Mouse (Mus musculus) R1 (cell line): ENCODE results near the gene Pld5.

Experiments used
- DNase-seq: peaks from one replicate; pipeline ENCODE4 v3.0.0-alpha.2; 2018; ENCODE audit warnings: low read depth, low spot score

The Pld5 gene

DNA sequence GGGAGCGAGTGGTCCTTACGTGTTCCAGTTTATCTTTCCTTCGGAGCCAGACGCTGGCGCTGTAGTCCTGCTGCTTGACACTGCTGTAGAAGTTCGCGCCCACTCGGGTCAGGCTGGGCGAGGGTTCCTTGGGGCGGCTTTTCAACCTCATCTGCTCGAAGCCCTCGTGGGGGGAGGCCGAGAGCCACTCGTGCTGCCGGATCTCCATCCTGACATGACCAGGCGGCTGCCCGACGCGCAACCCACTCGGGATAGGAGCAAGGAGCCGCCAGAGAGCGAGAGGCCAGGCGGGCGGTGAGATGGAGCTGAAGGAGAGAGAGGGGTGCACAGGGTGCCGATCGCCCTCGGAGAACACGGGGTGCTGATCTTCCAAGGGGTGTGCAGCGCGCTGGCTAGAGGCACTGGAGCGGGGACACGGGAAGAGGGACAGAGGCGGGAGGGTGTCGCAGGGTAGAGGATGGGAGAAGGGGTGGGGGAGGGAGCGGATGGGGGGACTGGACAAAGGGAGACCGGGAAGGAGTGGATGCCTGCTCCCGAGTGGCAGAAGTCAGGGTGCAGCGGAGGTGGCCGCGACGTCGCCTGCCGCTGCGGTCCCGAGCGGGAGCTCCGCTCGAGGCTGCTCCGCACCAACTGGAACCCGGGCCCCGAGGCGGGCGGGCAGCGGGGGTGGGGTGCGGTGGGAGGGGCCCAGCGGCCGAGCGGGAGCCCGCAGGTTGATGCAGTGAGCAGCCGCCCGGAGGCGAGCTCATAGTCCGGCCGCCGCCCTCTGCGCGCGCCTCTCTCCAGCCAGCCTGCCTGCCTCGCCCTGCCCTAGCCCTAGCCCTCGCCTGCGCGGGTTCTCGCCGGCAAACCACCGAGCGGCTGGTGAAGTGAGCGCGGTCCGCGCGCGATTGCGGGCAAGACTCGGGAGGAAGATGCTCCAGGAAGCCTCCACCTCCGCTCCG lies at the start of gene Pld5:
TSS of gene Pld5 (minus strand) at position 646 of the 944 bp plus-strand sequence.
- DNase-seq, result peak; percentile 52

DNA sequence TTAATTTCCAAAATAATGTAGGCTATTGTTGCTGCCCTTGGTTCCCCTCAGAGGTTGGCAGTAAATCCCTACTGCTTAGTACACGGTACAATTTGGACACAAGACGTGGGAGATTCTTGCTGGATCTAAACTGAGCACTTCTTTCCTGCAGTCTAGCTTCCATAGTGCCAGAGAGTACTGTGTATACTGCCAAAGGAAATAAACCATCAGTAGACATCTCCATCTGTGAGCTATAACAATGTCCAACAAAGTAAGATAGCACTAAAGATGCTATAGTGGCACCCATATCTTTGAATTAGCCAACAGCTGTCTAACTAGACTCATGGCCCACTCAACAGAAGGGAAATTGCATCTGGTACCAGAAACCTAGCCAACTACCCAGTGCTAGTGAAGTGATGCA lies 40.0 kb upstream of the Pld5 start:
- no peak for DNase-seq

DNA sequence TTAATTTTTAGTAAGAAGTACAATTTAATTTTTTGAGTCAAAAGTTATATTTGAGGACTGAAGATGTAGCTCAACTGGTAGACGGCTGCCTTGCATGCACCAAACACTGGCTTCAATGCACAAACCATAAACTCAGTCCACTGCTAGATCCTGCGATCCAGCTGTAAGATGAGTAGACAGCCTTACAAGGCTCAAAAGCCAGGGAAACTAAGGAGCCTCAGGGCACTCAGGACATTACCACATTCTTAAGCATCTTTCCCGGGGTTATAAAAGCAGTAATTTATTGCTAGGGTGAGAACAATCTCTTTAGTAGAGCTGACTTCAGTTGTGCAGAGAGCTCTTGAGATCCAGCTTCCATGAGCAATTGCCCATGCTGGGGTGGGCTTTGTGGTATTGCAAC lies 35.1 kb upstream of the Pld5 start:
- DNase-seq, result no peak

DNA sequence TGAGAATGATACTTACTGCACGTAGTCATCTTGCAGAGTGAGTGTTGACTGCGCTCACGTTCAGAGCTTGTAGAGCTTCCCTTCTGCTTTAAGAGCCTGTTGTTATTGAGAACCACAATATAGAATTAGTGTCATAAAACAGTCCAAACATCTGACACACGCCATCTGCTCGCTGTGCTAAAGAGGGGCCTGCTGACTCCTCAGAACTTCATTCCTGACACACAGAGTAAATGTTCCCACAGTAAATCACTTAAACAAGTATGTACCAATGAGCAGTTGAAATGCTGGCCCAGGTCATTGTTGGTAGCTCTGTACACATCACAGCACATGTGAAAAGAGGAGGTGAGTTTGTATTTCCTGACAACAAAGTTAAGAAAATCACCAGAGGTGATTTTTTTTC lies 14.3 kb upstream of the Pld5 start:
- DNase-seq, result no peak

DNA sequence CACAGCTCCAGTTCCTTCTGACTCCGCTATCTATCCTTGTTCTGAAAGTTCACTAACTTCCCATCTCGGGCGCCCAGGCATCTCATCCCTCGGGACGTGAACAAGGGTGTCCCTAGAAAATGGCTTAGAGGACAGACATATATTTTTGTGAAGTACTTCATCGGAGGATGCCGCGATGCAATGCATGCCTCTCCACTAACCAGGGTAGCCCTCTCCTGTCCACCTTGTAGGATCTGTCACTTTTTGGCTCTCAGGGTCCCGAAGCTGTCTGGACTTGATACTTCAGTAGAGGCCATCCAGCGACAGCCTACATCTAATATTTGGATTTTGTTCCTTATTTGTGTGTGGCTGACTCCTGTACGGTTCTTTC lies 484 bp upstream of the Pld5 start:
- no peak for DNase-seq

DNA sequence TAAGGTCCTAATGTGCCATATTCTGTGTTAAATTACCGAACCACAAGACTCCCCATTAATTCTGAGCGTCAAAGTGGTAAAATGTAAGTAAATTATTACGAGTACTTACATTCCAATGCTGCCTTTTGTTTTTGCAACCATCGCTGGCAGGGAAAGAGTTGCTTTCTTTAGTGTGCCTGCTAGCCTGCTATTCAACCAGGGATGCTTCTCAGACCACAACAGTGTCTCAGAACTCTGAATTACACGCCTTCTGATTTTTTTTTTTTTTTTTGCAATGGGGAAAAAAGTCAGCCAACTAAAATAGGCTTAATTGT lies 26.4 kb downstream of the Pld5 start:
- no peak for DNase-seq

DNA sequence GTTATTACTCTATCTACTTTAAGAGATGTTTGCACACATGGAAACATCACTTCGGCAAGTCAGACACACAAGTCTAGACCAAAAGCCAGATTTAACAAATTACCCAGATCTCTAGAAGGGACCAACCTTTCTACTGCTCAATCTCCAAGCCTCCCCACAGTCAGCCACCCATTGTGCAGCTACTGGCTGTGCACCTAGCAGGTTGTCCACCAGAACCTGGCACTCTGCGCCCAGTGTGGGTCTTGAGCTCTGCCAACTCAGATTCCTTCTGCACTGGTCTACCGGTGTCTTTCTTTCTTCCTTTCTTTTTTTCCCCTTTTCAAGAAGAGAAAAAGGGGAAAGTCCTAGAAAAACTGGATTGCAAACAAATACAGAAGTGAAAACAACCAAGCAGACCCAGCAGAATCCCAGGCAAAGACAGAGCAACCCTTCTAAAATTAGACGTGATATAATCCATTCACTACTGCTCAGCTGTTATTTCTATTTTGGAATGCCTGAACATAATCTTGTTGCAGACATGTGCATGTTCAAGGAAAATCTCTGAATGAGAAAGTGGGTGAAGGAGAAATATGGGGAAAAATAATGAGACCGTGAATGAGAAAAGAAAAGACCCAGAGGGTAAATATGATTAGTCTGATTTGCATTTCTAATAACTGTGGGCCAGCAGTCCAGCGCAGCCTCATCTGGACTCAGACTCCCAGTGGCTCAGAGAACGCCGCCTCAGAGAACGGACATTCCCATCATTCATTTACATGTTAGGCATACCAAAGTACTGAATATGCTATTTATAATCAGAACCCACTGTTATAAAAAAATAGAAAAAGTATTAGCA lies 27.0 kb downstream of the Pld5 start:
- no peak for DNase-seq

DNA sequence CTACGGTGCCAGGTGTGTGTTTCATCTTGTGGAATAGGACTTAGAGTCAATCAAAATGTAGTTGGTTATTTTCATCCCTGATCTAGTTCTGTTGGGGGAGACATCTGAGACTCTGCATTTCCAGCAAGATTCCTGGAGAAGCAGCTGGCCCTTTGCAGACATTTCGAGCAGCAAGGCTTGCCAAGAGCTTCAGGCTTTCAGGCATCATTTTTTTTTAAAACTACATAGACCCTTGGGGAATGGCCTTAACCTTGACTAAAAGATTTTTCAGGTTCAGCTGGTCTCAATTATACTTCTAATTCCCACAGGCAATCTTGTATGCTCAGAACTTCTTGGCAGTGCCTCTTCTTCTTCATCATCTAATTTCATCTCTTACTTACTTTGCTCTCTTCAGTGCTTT lies 35.9 kb downstream of the Pld5 start:
- DNase-seq, result no peak

DNA sequence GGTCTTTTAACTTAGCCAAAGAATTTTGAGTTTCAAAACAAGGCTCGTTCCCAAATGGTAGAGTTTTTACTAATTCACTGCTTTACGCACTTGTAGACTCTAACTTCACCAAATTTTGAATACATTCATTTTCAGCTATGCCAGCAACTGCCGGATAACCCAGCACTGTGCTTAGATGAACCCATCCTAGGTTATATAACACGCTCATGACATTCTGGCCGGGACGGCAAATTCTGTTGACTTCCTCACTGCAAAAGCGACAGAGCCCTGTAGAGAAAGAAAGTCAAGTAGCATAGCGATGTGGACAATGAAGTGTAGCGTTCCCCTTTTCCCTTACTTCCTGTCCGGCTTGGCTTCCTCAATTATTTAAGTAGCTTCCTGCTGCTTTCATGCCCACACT lies 51.3 kb downstream of the Pld5 start:
- DNase-seq, result no peak

DNA sequence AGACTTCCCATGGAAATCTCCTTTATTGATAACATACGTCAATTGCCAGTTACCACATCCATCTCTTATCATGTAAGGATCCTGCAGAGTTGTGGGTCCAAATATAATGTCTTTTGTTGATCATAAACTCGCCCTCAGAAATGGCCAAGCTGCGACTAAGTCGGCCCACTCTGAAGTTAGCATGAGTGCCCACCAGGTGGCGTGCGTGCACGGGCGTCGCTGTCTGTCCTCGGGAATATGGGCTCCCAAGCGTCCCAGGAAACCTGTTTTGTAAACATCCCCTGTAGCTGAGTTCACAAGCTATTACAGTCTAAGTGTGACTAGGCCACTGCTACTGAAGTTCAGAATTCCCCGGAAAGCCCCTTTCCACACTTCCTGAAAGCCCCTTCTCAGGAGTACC lies 51.9 kb downstream of the Pld5 start:
- peak; percentile 61 for DNase-seq

DNA sequence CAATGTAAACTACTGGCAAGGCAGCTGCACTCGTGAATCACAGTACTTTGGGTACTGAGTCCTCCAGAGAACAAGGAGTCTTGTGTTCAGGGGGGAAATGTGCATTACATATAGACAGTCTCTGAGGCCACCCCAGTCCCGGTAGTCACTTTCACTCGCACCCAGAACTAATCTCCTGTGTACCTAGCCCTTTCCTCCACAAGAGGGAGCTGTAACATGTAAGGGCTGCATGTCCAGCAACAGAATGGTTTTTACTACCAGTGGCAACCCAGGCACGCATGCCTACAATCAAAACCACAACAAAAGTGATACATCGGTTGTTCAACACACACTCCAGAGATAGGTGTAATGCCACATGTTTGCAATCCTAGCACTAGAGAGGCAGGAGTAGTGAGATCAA lies 56.9 kb downstream of the Pld5 start:
- DNase-seq, result peak; percentile 59

DNA sequence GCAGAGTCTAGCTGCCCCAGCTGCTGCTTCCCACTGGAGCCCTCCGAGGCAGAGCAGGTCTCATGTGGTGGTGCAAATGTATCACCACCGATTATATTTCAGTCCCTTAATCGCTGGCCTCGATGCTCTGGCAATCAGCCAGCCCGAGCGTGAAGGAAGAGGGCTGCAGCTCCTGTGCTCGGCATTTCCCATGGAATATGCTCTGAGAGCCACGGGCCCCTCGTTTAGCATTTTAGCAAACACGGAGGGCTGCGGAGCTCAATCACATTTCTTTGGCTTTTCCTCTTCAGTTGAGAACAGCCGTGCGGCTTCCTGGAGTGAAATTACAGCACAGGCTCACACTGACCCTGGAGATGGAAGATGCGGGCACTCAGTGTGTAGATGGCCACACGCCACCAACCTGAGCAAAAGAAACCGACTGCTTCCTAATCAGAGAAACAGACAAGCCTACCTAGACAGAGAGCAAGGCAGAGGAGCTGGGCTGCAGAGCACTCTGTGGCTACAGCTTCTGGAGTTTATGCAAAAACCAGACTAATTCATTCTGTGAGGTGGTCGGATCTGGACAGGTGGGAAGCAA lies 61.4 kb downstream of the Pld5 start:
- DNase-seq, result no peak

DNA sequence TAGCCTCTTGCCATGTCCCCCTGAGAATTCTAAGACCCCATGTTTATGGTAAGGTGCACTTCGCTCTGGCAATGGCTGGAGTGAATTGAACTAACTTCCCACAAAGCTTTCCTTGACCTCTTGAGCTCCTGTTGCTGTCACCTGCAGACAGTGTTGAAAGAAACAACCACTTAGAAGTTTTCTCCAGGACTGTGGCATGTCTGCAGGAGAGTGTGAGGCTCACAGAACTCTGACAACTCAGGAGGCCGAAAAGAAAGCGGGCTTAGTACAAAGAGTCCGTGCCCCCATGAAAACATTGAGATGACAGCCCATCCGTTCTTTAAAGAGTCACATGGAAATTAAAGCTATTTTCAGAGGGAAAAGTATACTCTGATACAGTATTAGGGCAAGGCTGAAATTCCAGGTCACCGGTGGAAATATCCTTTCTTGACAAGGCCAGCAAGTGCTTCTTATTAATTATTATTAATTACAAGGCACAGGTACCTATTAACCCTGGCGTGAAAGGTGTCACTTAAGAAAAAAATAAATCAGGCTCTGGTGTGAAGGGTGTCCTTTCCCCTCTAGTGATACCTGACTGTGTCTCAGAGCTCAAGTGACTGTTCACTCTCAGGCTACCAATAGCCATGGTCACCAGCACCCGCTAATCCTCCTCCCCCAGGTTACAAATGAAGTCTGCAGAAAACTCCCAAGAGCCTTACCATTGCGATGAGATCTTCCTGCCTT lies 62.0 kb downstream of the Pld5 start:
- DNase-seq, result no peak

DNA sequence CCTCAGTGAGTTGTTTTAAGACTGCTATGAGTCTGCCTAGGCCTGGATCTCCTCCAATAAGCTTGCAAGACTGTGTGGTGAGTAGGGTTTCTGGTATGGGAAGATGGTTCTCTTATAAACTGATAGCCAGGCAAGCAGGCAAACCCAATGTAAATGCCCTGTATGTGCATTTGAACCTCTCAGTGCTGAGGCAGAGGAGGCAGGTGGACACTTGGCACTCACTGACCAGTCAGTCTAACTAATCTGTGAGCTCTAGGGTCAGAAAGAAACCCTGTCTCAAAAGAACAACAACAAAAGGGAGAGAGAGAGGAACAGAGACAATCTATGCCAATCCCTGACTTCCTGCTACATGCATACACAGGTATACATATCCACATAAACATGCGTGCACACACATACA lies 64.3 kb downstream of the Pld5 start:
- DNase-seq, result no peak

DNA sequence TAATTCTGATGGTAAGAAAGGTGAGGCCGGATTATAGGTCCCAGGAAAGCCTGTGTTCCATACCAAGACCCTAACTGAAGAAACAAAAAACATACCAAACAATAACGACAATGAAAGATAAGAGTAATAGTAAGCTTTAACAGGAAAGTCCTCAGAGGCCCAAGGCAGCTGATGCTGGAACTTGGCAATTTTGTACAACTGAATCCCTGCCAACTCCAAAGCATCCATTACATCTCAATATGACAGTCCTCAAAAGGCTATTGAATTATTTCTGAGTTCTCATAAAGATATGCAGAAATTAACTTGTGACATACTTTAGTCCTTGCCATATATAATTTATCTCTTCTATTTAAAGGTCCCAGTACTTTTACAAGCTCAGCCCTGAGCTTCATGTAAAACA lies 67.1 kb downstream of the Pld5 start:
- DNase-seq, result no peak

DNA sequence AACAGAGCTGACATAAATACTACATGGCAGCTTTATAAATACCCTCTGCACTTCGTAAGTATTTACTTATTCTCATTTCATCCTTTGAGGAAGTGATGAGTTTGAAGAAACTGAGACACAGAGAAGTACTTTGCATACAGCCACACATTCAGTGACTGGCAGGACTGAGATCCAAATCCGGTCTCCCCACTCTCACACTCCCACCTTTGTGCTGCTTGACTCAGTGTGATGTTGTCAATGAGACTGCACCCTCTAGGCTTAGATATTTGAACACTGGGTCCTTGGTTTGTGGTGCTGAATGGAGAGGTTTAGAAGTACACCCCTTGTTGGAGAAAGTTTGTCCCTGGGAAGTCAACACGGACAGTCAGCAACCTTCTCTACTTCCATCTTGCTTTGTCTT lies 72.8 kb downstream of the Pld5 start:
- DNase-seq, result no peak

DNA sequence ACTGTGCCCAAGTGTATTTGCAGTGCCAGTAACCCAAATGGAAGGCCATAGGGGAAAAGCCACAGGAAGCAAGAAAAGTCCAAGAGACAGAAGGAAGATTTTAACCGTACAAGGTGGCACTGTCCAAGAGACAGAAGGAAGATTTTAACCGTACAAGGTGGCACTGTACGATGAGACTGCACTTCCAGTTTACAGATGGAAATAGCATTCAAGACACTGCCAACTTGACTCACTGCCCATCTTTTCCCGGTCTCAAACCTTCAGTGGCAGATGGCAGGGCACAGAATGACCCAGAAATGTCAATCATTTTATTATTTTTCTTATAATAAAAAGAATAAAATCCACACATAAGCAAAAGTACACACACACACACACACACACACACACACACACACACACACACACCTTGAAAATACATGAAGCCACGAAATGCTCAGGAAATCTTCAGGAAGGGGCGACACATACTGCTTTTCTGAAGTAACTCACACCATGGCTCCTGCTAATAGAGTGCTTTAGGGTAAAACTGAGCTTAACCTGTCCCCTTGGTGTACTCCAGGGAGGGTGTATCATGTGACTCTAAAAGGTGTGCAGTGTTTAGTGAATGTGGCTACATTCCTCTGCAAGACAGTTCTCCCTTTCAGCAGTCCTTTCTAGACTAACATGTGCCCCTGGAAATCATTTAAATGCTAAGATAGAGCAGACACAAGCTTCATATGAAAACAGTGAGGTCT lies 77.9 kb downstream of the Pld5 start:
- DNase-seq, result no peak

DNA sequence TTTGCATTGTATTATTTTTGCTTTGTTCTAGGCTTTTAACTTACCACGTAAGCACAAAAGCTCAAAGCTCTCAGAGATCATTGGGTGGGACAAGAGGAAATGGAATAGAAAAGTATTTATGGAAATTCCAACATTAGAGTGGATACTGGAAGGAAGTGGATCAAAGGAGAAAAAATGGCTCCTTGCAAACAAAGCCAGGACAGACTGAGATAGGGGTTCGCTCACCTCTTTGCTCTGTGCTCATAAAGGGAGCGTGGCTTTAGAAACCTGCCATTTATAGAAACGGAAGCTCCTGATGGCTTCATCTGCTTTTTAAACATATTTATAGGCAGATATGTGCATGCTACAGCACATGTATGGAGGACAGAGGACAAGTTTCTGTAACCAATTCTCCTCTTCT lies 78.8 kb downstream of the Pld5 start:
- DNase-seq, result peak; percentile 57

DNA sequence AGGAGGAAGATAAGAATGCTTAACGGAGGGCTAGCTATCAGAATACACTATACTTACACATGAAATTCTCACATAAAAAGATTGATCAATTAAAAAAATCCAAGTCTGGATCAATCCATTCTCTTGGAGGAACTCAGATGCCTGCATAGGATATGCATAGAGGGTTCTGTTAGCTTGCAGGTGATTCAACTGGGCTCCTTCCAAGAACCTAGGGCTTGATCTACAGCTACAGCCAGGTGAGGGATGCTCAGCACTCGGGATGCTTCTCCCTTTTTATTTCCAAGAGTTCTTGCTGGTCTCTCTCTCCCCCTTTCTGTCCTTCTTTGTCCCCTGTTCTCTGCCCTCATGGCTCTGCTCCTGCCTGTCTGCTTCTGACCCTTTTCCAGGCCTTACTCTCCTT lies 80.4 kb downstream of the Pld5 start:
- DNase-seq, result no peak

DNA sequence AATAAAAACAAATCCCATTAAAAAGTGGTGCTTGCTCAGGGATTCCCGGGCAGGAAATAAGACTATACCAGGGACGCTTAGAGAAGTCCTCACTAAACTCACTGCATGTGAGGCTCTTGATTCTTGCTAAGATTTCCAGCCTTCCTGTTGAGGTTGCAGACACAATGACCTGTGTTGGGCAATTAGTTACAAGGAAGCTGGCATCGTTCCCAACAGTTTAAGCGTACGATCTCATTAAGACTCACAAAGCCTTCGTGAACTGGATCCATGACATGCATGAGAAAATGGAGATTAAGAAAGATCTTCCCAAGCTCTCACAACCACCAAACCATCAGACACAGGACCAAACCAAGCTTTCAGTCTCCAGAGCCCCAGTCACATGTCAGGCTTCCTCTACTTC lies 91.1 kb downstream of the Pld5 start:
- DNase-seq, result no peak

DNA sequence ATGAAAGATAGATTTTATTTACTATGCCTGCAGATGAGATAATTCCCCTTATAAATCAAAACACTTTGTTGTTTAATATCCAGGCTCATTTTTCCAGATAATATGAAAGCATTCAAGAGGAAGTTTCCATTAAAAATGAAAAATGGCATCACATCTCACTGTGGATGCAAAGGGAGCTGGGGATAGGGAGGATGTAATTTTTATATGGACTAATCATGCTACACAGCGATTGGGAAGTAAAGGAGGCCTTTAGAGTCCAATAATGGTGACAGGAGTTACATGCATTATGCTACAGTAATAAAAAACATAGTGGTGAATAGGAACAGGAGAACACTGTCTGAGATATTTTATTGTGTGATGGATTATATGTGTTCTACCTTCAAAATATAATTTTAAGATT lies 100.1 kb downstream of the Pld5 start:
- no peak for DNase-seq
